Mouse (Mus musculus): ENCODE data around the gene Myo1e.

GRCm38 (mm10) chr9:70387410-70388119, 180.4 kb downstream of the Myo1e start:
- TF ChIP-seq POLR2A (IDR thresholded peaks at IDR 0.05; ENCODE audit: low read depth, low read length) = no peak
- TF ChIP-seq CTCF (IDR thresholded peaks at IDR 0.05; ENCODE audit: extremely low read depth, insufficient read length, insufficient replicate concordance, low read depth, low read length) = no peak
